Mouse (Mus musculus) gastrocnemius, postnatal 10 days (tissue): Measurements from ENCODE around the gene Zfp747. TPM values are rescaled to one million over a fixed set of nuclear protein-coding genes. Genes with fewer than 3 reads are reported as not detected.
A peak's percentile ranks its signal among the peaks of the same experiment; 100 is the strongest.
"Not testable (repeated sequence)": the region's sequence is repeated elsewhere in the genome, so short reads cannot be mapped to it uniquely, and the experiment has no call there.

ENCODE experiments used
- DNase-seq: peaks from one replicate; pipeline ENCODE4 v3.0.0; 2021; ENCODE audit warnings: mixed read lengths
- total RNA-seq, 2 experiments: library from RNA; stranded (reverse); gene quantifications; 2 replicates each; pipeline ENCODE4 v1.2.3; 2021

The Zfp747 gene
- total RNA-seq, 2 experiments from 2014 or later: 3.6 to 5.1 TPM

DNA sequence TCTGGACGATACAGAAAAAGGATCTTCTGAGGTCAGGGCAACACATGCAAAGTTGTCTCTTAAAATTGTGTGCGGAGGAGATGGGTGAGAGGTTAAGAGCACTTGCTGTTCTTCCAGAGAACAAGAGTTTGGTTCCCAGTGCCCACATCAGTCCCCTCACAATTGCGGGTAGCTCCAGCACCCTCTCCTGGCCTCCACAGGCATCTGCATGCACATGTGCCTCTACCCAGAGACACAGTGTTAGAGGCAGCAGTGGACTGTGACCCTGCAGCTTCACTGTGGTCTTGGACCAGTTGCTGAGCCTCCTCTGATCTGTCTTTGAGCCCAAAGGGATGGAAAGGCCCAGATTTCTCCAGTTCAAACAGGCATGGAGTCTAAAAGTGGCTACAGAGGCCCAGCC, 4.0 kb downstream of the Zfp747 start:
- not testable (repeated sequence) for DNase-seq

DNA sequence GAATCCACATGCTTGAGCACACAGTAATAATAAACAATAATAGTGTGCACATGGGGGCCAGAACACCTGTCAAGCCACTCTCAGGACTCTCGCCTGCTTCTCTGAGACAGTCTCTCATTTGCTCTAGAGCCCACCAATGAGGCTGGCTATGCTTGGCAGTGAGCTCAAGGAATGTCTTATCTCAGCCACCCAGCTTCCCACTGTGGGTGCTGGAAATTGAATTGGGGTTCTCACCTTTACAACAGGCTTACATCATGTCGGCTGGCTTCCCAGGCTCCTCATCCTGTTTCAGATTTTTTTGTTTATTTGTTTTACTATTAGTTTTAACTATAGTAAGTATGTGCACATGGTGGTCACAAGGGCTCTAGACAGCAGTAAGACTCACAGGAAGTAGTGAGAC, 4.6 kb downstream of the Zfp747 start:
- no peak for DNase-seq

DNA sequence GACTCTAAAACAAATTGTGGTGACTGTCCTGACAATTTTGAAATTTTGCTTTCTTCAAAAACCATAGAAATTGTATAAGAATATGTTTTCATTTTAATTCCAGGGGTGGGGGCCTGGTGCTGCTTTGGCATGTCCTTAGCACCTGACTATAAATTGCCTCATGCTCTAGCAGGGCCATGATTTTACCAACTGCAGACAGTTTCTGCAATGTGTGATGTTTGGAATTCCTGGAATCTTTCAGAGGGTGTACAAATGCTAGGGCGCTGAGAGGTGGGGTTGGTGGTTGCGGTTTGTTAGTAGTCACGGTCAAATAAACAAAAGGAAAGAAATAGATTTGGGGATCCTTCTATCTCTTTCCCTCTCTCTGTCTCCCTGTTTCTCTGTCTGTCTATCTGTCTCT, 9.6 kb downstream of the Zfp747 start:
- no peak for DNase-seq

DNA sequence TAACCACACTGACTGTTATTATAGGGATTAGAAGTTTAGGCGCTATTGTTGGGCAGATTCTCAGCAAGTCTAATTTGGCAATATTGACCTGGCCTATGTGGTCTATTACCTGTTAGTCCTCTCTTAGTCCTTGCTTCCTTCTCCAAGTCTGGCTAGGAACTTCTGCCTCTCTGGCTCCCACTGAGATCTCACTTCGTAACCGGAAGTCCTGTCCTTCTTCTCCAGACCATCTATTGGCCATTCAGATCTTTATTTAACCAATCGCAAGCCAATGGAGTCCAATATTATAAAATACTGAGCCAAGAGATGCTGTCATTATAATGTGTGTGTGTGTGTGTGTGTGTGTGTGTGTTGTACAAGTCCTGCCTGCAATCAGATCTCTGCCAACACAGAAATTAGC, 11.7 kb downstream of the Zfp747 start:
- DNase-seq: no peak

DNA sequence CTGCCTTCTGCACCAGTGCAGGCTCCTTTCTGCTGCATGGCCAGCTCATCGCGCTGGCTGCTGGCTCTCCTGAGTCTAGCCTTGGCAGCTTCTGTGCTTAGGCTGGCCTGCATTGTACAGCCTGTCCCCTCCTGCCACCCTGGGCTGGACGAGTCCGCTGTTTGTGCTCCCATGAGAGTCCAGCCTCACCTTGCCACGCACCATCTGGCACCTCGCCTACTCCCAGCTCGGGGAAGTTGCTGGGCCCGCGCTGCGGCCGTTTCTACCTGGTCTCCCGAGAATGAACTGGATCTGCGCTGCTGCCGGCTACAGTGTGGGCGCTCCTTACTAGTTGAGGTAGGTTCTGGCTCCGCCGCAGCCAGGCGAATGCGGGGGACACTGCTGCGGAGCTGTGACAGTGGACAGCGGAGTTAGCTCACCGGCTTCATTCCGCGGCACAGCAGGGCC, 12.4 kb downstream of the Zfp747 start:
- DNase-seq: peak; percentile 36

DNA sequence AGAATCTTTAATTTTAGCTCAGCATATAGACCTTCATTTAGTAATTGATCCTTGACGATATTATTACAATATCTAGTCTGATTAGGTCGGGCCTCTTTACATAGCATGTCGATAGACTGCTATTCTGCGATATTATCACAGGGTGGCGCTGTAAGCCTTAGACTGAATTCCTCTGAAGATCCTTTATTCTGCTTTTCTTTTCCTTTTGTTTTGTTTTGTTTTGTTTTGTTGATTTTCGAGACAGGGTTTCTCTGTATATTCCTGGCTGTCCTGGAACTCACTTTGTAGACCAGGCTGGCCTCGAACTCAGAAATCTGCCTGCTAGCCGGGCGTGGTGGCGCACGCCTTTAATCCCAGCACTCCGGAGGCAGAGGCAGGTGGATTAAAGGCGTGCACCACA, 13.4 kb downstream of the Zfp747 start:
- DNase-seq: not testable (repeated sequence)

DNA sequence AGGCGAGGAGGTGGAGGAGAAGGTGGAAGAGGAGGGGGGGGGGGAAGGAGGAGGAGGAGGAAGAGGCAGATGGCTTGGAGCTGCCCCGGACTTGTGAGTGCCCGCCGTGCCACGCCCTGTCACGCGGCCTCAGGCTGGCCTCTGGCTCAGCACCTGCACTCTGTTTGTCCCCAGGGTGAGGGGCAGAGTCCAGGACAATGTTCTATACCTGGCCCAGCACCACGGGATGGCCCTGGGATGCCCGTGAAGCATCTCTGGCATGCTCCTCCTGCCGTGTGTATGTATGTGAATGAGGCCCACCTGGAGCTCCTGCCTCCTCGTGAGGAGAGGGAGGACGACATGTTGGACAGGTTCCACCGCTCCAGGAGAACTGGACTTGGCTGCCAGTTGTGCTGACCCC, 14.4 kb downstream of the Zfp747 start:
- no peak for DNase-seq

DNA sequence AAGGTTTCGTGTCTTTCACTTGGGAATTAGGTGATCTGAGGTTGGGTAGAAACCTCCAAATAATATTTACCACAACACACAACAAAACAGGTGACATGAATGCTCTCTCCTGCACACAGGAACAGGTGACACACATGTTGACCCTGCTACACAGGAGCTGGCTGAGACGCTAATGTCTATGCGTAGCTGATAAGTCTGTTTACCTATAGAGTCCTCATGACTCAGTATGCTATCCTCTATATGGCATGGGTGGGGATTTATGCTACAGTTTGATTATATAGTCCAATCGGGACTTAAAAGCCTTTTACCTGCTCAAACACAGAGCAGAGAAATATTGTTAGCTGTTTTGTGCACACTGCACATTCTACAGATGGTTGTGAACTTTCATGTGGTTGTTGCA, 15.6 kb downstream of the Zfp747 start:
- DNase-seq: no peak

DNA sequence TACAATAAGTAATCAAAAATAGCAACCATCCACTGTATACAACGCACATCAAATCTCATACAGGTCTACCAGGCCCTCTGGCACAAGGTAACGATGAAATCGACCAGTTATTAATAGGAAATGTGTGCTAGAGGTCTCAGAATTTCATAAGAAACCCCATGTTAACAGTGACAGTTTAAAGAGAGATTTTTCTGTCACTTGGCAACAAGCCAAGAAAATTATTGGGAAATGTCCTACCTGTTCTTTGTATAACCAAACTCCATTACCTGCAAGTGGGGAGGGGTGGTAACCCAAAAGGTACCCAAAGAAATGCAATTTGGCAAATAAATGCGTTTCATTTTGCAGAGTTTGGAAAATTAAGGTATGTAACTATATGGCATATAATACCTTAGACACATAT, 17.4 kb downstream of the Zfp747 start:
- no peak for DNase-seq

DNA sequence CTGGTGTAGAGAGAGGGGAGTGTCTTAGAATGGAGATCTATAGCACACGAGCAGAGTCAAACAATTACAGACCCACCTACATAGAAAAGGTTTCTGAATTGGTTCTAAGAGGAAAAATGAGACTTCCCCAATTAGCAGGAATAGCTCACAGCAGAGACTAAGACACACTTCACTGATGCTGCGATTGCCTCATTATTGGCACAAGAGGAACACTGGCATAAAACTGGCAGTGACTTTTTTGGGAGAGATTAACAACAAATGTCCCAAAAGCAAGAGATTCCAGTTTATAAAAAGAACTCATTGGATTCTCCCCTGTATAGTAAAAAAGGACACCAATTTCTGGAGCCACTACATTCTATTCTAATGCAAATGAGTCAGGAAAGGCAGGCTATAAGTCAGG, 18.0 kb downstream of the Zfp747 start:
- no peak for DNase-seq

DNA sequence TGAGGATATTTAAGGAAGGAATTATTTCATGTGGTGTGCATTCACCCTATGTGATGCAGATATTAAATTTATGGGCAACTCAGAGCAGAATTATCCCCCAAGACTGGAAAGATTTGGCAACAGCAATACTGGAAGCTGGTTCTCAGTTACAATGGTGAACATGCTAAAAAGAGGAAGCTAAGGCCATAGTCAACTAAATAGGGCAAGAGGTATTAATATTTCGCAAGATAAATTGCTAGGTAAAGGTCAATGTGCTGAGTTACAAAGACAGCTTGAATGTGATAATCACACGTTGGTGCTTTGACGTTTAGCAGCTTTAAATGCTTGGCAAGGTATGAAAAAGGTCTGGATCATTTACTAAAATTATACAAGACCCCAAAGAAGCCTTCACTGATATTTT, 20.1 kb downstream of the Zfp747 start:
- DNase-seq: no peak

DNA sequence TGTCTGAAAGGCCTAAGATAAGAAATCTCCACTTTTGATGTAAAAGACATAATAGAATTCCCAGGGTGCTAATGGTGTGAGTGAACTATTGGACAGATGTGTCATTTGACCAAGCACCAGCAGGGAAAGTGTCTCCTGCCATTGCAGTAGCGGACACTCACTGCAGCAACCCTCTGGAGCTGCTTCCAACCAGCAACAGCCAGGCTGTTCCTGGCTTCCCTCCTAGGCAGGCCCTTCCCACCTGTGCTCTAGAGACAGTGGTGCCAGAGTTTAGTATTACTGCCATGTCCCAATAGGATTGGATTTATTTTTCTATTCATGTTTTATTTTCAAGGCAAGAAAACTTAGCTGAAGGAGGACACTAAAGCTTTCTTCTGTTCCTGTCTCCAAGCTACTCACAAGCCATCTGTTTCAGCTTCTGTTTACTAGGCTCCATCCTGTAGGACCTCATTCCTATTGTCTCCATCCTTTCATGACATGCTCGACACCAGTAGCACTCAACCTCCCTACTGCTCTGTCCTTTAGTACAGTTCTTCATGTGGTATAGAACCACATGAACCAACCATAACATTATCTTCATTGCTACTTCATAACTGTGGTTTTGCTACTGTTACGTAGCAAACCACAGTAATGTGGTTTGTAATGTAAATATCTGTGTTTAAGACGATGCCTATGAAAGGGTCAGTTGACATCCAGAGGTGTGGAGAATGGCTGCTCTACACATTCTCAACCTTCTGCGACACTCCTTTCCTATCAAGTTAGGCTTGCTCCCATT, 24.4 kb downstream of the Zfp747 start:
- no peak for DNase-seq

DNA sequence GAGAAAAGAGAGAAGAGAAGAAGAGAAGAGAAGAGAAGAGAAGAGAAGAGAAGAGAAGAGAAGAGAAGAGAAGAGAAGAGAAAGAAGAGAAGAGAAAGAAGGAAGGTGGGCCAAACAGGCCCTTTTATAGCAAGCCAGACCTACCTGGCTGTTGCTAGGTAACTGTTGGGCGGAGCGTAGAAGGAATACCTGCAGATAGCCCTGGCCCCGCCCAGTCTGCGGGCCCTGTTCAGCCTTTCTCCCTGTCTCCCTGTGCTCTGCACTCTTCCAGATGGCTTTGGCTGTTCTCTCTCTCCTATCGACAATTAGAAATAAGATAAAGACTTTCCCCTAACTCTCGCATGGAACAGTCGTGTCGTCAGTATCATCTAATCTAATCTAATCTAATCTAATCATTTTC, 29.2 kb downstream of the Zfp747 start:
- no peak for DNase-seq

DNA sequence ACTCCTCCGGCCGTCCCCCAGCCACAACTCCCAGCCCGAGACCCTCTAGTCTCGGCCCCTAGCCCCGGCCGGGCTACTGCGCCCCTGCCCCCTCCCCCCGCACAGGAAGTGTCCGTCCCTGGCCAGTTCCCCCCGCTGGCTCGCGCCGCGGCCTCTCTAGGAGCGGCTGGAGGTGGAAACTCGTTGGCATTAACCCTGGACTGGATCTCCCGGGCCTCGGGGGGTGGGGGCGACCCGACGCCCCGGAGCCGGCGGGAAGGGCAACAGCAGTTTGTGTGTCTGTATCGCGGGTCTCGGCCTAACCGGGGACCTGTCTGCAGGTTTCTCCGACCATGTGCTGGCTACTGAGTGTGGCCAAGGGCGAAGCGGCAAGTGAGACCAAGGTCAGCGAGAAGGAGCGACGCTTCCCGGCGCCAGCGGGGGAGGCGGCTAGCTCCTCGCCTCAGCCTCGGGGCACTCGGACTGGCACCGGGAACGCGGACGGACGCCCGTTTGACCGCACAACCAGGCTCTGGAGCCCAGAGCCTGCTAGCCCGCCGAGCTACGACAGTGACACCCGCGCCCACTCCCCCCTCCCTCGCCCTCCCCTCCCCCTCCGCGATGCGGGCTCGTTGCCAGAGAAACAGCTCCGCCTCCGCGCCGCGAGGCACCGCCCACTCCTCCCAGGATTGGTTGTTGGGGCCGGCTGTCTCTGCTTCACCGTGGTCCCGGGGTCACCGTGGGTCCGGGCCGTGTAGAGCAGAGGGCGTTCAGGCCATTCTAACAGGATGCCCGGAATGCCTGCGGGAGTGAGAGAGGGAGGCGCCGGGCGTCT, 30.1 kb downstream of the Zfp747 start, which contains the start of gene Zfp768:
Zfp768 (minus strand) TSS at position 78 of the 814 bp plus-strand sequence.
- peak; percentile 98 for DNase-seq

DNA sequence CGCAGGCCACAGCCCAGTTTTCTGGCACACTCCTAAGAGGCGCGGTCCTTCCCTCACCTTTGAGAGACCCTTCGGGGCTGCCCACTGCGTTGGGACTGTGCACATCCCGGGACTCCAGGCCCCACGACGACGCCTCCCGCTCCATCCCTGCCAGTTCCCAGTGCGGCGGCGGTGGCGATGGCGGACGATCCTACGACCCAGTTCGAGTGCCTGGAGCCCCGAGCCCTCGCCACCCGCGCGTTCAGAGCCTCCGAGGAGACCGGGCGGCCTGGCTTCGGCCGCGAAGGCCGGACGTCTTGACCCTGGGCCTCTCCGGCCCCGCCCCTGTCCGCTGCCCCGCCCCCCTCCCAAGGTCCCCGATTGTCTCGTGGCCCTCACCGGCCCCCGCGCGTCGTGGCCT, 30.8 kb downstream of the Zfp747 start:
- DNase-seq: peak; percentile 63

DNA sequence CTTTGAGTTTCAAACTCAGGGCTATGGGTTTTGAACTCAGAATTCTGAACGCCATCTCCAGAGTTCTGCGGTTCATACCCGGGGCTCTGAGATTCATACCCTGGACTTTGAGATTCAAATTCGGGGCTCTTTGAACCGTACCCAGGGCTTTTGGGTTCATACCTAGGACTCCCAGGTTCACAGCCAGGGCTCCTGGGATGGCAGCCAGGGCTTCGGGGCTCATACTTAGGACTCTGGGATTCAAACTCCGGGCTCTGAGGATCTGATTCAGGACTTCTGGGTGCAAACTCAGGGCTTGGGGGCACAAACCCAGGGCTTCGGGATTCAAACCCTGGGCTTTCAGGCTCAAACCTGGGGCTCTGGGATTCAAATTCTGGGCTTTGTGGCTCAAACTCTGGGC, 31.5 kb downstream of the Zfp747 start:
- DNase-seq: no peak

DNA sequence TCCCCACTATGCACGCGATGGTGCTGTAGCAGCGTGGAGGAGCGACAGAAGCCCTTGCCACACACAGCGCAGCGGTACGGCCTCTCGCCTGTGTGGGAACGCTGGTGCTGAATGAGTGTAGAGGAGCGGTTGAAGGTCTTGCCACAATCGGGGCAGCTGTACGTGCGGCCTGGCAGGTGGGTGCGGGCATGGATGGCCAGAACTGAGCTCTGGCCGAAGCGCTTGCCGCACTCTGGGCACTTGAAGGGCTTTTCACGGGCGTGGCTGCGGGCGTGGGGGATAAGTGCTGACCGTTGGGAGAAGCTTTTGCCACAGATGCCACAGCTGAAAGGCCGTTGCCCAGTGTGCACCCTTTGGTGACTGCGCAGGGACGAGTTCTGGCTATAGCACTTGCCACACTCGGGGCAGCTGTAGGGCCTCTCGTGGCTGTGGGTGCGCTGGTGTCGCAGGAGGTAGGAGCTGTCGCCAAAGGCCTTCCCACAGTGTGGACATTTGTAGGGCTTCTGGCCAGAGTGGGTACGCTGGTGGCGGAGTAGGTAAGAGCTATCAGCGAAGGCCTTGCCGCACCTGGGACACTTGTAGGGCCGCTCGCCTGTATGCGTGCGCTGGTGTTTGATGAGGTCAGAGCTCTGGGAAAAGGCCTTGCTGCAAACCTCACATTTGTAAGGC, 32.4 kb downstream of the Zfp747 start:
- DNase-seq: no peak

DNA sequence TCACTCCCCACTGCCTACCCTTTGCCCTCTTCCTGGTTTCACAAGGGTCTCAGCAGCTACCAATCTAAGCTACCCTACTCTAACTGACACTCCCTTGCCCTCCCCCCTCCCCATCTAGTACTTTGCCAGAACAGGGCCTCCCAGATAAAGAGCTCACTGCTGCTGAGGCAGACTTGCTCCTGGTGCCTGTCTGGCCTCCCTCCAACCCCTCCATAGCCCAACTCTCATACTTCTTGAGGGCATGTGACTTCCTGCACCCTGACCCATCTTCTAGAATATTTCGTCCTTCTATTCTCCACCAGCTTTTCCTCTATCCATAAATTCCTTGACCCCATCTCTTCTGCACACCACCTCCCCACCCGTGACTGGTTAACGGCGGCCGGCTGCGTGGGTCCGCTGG, 33.0 kb downstream of the Zfp747 start:
- no peak for DNase-seq

DNA sequence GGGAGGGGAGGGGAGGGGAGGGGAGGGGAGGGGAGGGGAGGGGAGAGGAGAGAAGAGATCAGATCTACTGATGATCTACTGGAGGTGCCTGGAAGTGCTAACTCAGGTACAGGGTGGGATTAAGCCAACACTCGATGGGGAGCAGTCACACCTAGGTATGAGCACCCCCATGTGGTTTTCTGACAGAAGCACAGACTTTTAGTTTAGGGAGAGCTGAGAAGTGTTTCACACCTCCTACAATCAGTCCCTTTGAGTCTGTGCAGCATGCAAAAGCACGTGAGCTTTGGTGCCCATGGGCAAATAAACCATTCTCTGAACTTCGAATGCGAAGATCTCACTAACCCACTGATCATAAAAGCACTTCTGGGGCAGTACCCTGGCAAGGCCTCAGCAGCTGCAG, 33.5 kb downstream of the Zfp747 start:
- DNase-seq: no peak

DNA sequence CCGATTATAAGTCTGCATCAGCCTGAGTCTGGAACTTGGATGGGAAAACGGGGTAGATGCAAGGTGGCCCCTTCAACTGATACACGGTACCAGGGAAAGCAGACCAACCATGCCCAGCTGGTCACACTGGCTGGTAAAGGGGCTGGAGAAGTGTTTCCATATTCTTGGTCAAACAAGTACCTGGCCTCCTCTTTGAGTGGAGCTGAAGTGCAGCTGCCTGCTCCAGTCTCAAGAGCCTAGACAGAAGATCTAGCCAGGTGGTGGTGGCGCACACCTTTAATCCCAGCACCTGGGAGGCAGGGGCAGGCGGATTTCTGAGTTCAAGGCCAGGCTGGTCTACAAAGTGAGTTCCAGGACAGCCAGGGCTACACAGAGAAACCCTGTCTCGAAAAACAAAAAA, 34.0 kb downstream of the Zfp747 start:
- not testable (repeated sequence) for DNase-seq

DNA sequence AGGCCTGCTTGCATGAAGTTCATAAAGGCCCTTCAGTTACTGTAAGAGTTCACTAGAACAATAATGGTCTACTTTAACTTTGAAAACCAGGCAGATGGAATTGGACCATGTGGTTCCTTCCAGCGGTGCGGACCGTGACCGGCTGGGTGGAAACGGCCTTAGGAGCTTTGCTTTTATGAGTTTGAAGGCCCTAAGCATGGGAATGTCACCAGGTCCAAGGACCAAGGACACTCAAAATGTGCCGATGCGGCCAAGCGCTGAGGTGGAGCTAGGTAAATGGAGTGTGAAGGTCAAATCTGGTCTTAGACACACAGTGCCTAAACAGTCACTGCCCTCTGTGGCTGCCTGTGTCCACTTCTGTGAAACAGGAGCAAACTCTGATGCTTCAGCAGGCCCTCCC, 34.5 kb downstream of the Zfp747 start:
- no peak for DNase-seq

DNA sequence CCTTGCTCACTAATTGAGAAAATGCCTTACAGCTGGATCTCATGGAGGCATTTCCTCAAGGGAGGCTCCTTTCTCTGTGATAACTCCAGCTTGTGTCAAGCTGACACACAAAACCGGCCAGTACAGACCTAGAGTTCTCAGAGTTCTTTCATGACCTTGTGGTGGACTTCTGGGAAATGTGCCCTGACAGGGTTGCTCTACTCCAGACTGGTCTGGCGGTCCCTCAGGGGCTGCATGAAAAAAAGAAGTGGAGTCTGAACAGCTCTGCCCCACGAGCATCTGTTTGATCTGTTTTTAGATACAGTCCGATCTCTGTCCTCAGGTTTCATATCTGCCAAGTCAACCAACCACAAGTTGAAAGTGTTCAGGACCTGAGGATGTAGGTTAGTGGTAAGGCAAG, 38.2 kb downstream of the Zfp747 start:
- no peak for DNase-seq

DNA sequence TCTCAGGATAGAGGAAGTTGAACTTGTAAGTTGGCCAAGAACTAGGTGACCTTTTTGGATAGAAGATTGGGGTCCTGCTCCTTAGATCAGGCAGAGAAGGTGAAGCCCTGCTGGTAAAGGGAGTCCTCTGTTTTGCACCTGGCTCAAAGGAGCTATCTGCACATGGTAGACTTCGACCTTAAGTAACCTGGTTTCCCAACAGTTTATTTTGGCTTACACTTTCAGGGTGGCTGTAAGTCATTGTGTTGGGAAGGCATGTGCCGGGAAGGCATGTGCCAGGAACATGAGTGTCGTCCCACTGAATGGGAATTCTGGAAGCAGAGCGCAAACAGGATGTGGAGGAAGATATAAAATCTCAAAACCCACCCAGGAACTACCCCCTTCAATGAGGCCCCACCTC, 40.2 kb downstream of the Zfp747 start:
- no peak for DNase-seq
